Mouse (Mus musculus): Measurements from ENCODE around the gene Gadl1.
A peak's percentile ranks its signal among the peaks of the same experiment; 100 is the strongest.

DNA sequence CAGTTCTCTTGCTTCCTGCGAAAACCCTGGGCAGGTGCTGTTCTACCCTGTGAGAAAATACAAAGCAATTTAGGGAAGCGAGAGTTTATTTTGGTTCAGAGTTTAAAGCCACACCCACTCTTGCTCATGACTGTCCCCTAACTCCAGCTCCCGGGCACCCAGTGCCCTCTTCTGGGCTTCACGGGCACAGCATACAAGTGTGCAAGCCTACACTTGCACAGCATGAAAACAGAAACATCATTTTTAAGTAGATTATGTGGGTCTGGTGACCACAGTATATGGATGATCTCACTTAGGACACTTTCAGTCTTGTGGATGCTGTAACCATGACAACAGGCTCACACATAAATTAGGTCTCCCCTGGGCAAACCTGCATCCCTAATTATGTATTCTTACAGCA, 149.9 kb downstream of the Gadl1 start:
- TF ChIP-seq CTCF (IDR thresholded peaks at IDR 0.05; ENCODE audit: borderline replicate concordance, extremely low read depth, insufficient read depth, insufficient read length) (peak; percentile 44; the same call in 1 of the 2 replicates), POLR2A (IDR thresholded peaks at IDR 0.05; ENCODE audit: borderline replicate concordance, extremely low read depth, insufficient read depth, insufficient read length, poor library complexity, severe bottlenecking) (no peak)

All from brain, embryonic 14.5 days (tissue).